ENCODE assay signal across 8 mouse cellular contexts in genomic region chr13:73718225-73718624, GRCm38 (mm10). TPM values are rescaled to one million over a fixed set of nuclear protein-coding genes. Genes with fewer than 3 reads are reported as not detected.
DNase-seq lines count a peak whose midpoint lies in the region; ATAC-seq lines count a peak whose summit lies in the region.

No protein-coding gene starts in this region.

- no peak overlapping the region for H3K9ac ChIP-seq in midbrain, embryonic 13.5 days (replicated peaks)

- DNase-seq in gastrocnemius, adult 18-20 months (ENCODE audit: low spot score): peak; percentile 81
- DNase-seq in gastrocnemius, postnatal 25 days: no peak
- peak; percentile 44 for DNase-seq in cerebellum, adult 9-11 months
- DNase-seq in frontal cortex, postnatal 14 days (ENCODE audit: low spot score in 2 of 2): peak; percentile 60 to 83
- peak; percentile 74 for DNase-seq in kidney, adult 11 months
- peak; percentile 89 to 93 for DNase-seq in left cerebral cortex, postnatal 14 days (ENCODE audit: low spot score in 2 of 2)
- DNase-seq in spleen, adult 18-20 months: peak; percentile 30 to 75

- no peaks in the 10 kb centered on the region for H3K9me3 ChIP-seq in midbrain, embryonic 13.5 days

- WGBS in midbrain, embryonic 13.5 days: 1% methylated on average over 2 of the region's 2 CpGs

- H3K4me3 ChIP-seq in midbrain, embryonic 13.5 days (replicated peaks): no peak overlapping the region

- H3K4me1 ChIP-seq in midbrain, embryonic 13.5 days (replicated peaks): no peaks in the 10 kb centered on the region

- peak; percentile 72 for ATAC-seq in midbrain, embryonic 13.5 days

- H3K27ac ChIP-seq in midbrain, embryonic 13.5 days: no peak overlapping the region

- no peak overlapping the region for H3K4me2 ChIP-seq in midbrain, embryonic 13.5 days (replicated peaks)

- intact Hi-C loops in left cerebral cortex, postnatal 14 days (cut with DNase I): loop anchor here (1.0 to 10.0 kb wide), 3 partner anchors 104 to 577 kb away; partner anchors contain the start of gene Ahrr

- no peaks in the 10 kb centered on the region for H3K36me3 ChIP-seq in midbrain, embryonic 13.5 days

- no peaks in the 10 kb centered on the region for H3K27me3 ChIP-seq in midbrain, embryonic 13.5 days

RNA-seq across cellular contexts. Expression of gene Slc6a19, which starts 13.6 kb away (rescaled TPM):
- total RNA-seq in gastrocnemius, adult 18-20 months (2021): under 1 TPM in 1 of 2 experiments, not detected in 1; 0.05 TPM
- total RNA-seq in gastrocnemius, postnatal 25 days (2021): under 1 TPM in 1 of 2 experiments, not detected in 1; 0.70 TPM
- under 1 TPM in 1 of 2 experiments, not detected in 1; 0.09 TPM for total RNA-seq in left cerebral cortex, postnatal 14 days (2021)
- 0.06 and 0.09 TPM in 2 replicates for polyA plus RNA-seq in midbrain, embryonic 13.5 days (2015; fragmentation: Nextera tagmentation; extraction: Ambion mirVana)

RNA-seq across cellular contexts. Expression of gene Slc12a7, which starts 14.7 kb away (rescaled TPM):
- 1 to 10 TPM; 3.6 to 5.1 TPM for total RNA-seq in gastrocnemius, adult 18-20 months (2021)
- 1 to 10 TPM; 3.6 to 8.0 TPM for total RNA-seq in gastrocnemius, postnatal 25 days (2021)
- total RNA-seq in left cerebral cortex, postnatal 14 days (2021): 1 to 10 TPM; 4.9 to 5.4 TPM
- polyA plus RNA-seq in midbrain, embryonic 13.5 days (2015; fragmentation: Nextera tagmentation; extraction: Ambion mirVana): 16.0 and 18.5 TPM in 2 replicates

RNA-seq across cellular contexts. Expression of gene Slc6a18, which starts 40.4 kb away (rescaled TPM):
- under 1 TPM; 0.18 to 0.28 TPM for total RNA-seq in gastrocnemius, adult 18-20 months (2021)
- total RNA-seq in gastrocnemius, postnatal 25 days (2021): under 1 TPM in 1 of 2 experiments, not detected in 1; 0.49 TPM
- total RNA-seq in left cerebral cortex, postnatal 14 days (2021): not detected
- polyA plus RNA-seq in midbrain, embryonic 13.5 days (2015; fragmentation: Nextera tagmentation; extraction: Ambion mirVana): not detected in 2 replicates
